23 mouse cellular contexts compared by ENCODE assay signal in genomic region chr15:96458273-96458672, GRCm38 (mm10). TPM values are rescaled to one million over a fixed set of nuclear protein-coding genes. Genes with fewer than 3 reads are reported as not detected.
DNase-seq lines count a peak whose midpoint lies in the region; ATAC-seq and TF ChIP-seq lines count a peak whose summit lies in the region.
"Had no signal": no experiment of that assay in that cellular context is flagged by ENCODE, and none has a peak within 500 bp of the region (broad histone marks: within the 10 kb centered on the region; RNA-seq: fewer than 3 reads in every experiment).

No protein-coding gene starts in this region.

- TF ChIP-seq CTCF in liver, adult 2 months (IDR thresholded peaks at IDR 0.05; ENCODE audit: low read depth, low read length): no peak
- no peak for TF ChIP-seq CTCF in intestine, postnatal 0 days (IDR thresholded peaks at IDR 0.05; ENCODE audit: low read depth)
- no peak for TF ChIP-seq CTCF in liver, postnatal 0 days (IDR thresholded peaks at IDR 0.05; ENCODE audit: low read depth)

- ATAC-seq in forebrain, embryonic 11.5 days (replicated peaks; ENCODE audit: low FRiP score): no peak
- ATAC-seq in intestine, postnatal 0 days: no peak
- ATAC-seq in liver, postnatal 0 days: no peak
- no peak for ATAC-seq in forebrain, embryonic 16.5 days
- ATAC-seq: forebrain, embryonic 14.5 days had no signal

- no peak for TF ChIP-seq POLR2A in liver, adult 2 months (IDR thresholded peaks at IDR 0.05; ENCODE audit: extremely low read depth, insufficient read depth, low read length)

- H3K27me3 ChIP-seq in forebrain, embryonic 10.5 days (ENCODE audit: poor library complexity, severe bottlenecking): no peaks in the 10 kb centered on the region
- H3K27me3 ChIP-seq in forebrain, embryonic 11.5 days (ENCODE audit: control insufficient read depth, insufficient read depth, low read length): no peaks in the 10 kb centered on the region
- H3K27me3 ChIP-seq in liver, adult 2 months (ENCODE audit: control insufficient read depth, insufficient read depth, low read length): no peaks in the 10 kb centered on the region
- H3K27me3 ChIP-seq in intestine, postnatal 0 days (replicated peaks; ENCODE audit: control insufficient read depth, insufficient read depth, low read length): no peaks in the 10 kb centered on the region
- H3K27me3 ChIP-seq in liver, postnatal 0 days (ENCODE audit: insufficient read depth, low read length): no peaks in the 10 kb centered on the region
- H3K27me3 ChIP-seq in forebrain, embryonic 16.5 days (replicated peaks; ENCODE audit: control insufficient read depth, insufficient read depth, low read length): no peaks in the 10 kb centered on the region
- H3K27me3 ChIP-seq: embryonic facial prominence, embryonic 15.5 days; hindbrain, embryonic 15.5 days; limb, embryonic 12.5 days; lung, embryonic 15.5 days had no signal

- H3K36me3 ChIP-seq in forebrain, embryonic 10.5 days (replicated peaks): peaks cover 19% of the 10 kb centered on the region
- no peaks in the 10 kb centered on the region for H3K36me3 ChIP-seq in forebrain, embryonic 11.5 days (ENCODE audit: control insufficient read depth, insufficient read depth, low read length)
- H3K36me3 ChIP-seq in liver, adult 2 months (ENCODE audit: control insufficient read depth, insufficient read depth, low read length): no peaks in the 10 kb centered on the region
- no peaks in the 10 kb centered on the region for H3K36me3 ChIP-seq in intestine, postnatal 0 days (ENCODE audit: control insufficient read depth, insufficient read depth)
- H3K36me3 ChIP-seq in liver, postnatal 0 days (replicated peaks; ENCODE audit: insufficient read depth, low read length): no peaks in the 10 kb centered on the region
- no peaks in the 10 kb centered on the region for H3K36me3 ChIP-seq in forebrain, embryonic 16.5 days (ENCODE audit: control insufficient read depth, insufficient read depth)
- H3K36me3 ChIP-seq: embryonic facial prominence, embryonic 15.5 days; hindbrain, embryonic 15.5 days; lung, embryonic 15.5 days had no signal

- H3K79me2 ChIP-seq in liver, adult 2 months (ENCODE audit: control insufficient read depth, insufficient read depth, low read length): peaks cover 16% of the 10 kb centered on the region; the same call in 1 of the 2 replicates

- H3K4me1 ChIP-seq in forebrain, embryonic 10.5 days: peaks cover 39% of the 10 kb centered on the region
- H3K4me1 ChIP-seq in forebrain, embryonic 11.5 days (replicated peaks; ENCODE audit: control insufficient read depth, insufficient read depth, low read length): no peaks in the 10 kb centered on the region
- H3K4me1 ChIP-seq in liver, adult 2 months (ENCODE audit: control insufficient read depth, insufficient read depth, low read length): peaks cover 26% of the 10 kb centered on the region
- peaks cover 3% of the 10 kb centered on the region; the same call in 1 of the 2 replicates for H3K4me1 ChIP-seq in intestine, postnatal 0 days (replicated peaks; ENCODE audit: control insufficient read depth, insufficient read depth, low read length)
- H3K4me1 ChIP-seq in liver, postnatal 0 days (ENCODE audit: insufficient read depth): peaks cover 44% of the 10 kb centered on the region
- peaks cover 20% of the 10 kb centered on the region for H3K4me1 ChIP-seq in forebrain, embryonic 16.5 days (replicated peaks; ENCODE audit: control insufficient read depth, insufficient read depth, low read length)

- no peak overlapping the region for H3K27ac ChIP-seq in forebrain, embryonic 10.5 days
- H3K27ac ChIP-seq in forebrain, embryonic 11.5 days (ENCODE audit: low read depth, low read length): no peak overlapping the region
- H3K27ac ChIP-seq in liver, adult 2 months (replicated peaks; ENCODE audit: insufficient read depth, low read depth, low read length): peak overlapping the region; percentile 48; the same call in 1 of the 2 replicates
- H3K27ac ChIP-seq in intestine, postnatal 0 days (ENCODE audit: low read depth, low read length): 0 out of 2 replicates have a peak overlapping the region, but pooled peaks have one; percentile 28
- no peak overlapping the region for H3K27ac ChIP-seq in liver, postnatal 0 days (ENCODE audit: low read depth)
- H3K27ac ChIP-seq in forebrain, embryonic 16.5 days (ENCODE audit: low read length): no peak overlapping the region
- H3K27ac ChIP-seq: embryonic facial prominence, embryonic 15.5 days; heart, embryonic 10.5 days; hindbrain, embryonic 15.5 days; limb, embryonic 12.5 days; lung, embryonic 15.5 days had no signal

- peak; percentile 6 for DNase-seq in forebrain, embryonic 10.5 days (ENCODE audit: extremely low spot score, low spot score)
- DNase-seq in forebrain, embryonic 11.5 days (ENCODE audit: low spot score): no peak
- peak; percentile 53 for DNase-seq in liver, adult 2 months (ENCODE audit: extremely low read depth, low read depth, low spot score)
- DNase-seq in liver: no peak
- no peak for DNase-seq in liver, postnatal 0 days
- no peak for DNase-seq in adrenal gland, adult 8-10 months
- DNase-seq: adrenal gland, postnatal 25 days; cerebellum, adult 11 months; cerebellum, postnatal 10 days; embryo, embryonic 11 days; heart, postnatal 14 days; kidney, adult 18-20 months; lung, postnatal 4 days; thymus, postnatal 14 days had no signal

- no peak overlapping the region for H3K9ac ChIP-seq in forebrain, embryonic 11.5 days (ENCODE audit: low read length)
- H3K9ac ChIP-seq in liver, adult 2 months (ENCODE audit: low read depth, low read length): no peak overlapping the region
- H3K9ac ChIP-seq in intestine, postnatal 0 days (ENCODE audit: low read depth, low read length): no peak overlapping the region
- no peak overlapping the region for H3K9ac ChIP-seq in liver, postnatal 0 days (replicated peaks)
- H3K9ac ChIP-seq in forebrain, embryonic 16.5 days (replicated peaks; ENCODE audit: low read depth, low read length): no peak overlapping the region
- H3K9ac ChIP-seq: embryonic facial prominence, embryonic 15.5 days; hindbrain, embryonic 15.5 days; limb, embryonic 12.5 days; lung, embryonic 15.5 days had no signal

- H3K4me2 ChIP-seq in forebrain, embryonic 11.5 days (ENCODE audit: low read depth, low read length, severe bottlenecking): no peak overlapping the region
- no peak overlapping the region for H3K4me2 ChIP-seq in intestine, postnatal 0 days (replicated peaks; ENCODE audit: low read depth)
- peak overlapping the region; percentile 70 for H3K4me2 ChIP-seq in liver, postnatal 0 days (ENCODE audit: low read depth, low read length)
- H3K4me2 ChIP-seq in forebrain, embryonic 16.5 days (ENCODE audit: low read length): no peak overlapping the region
- H3K4me2 ChIP-seq: midbrain, embryonic 11.5 days had no signal

- H3K9me3 ChIP-seq in forebrain, embryonic 10.5 days: no peaks in the 10 kb centered on the region
- no peaks in the 10 kb centered on the region for H3K9me3 ChIP-seq in forebrain, embryonic 11.5 days (ENCODE audit: control insufficient read depth, low read length)
- no peaks in the 10 kb centered on the region for H3K9me3 ChIP-seq in intestine, postnatal 0 days (ENCODE audit: control insufficient read depth)
- no peaks in the 10 kb centered on the region for H3K9me3 ChIP-seq in liver, postnatal 0 days (ENCODE audit: low read length)
- no peaks in the 10 kb centered on the region for H3K9me3 ChIP-seq in forebrain, embryonic 16.5 days (ENCODE audit: control insufficient read depth, low read length)
- H3K9me3 ChIP-seq: embryonic facial prominence, embryonic 15.5 days; heart, embryonic 10.5 days; hindbrain, embryonic 15.5 days; limb, embryonic 12.5 days; lung, embryonic 15.5 days had no signal

- peak overlapping the region; percentile 77; the same call in 1 of the 2 replicates for H3K4me3 ChIP-seq in forebrain, embryonic 10.5 days
- no peak overlapping the region for H3K4me3 ChIP-seq in forebrain, embryonic 11.5 days (ENCODE audit: low read depth, low read length)
- no peak overlapping the region for H3K4me3 ChIP-seq in liver, adult 2 months (ENCODE audit: insufficient read depth, low read depth, low read length)
- H3K4me3 ChIP-seq in intestine, postnatal 0 days (ENCODE audit: low read depth, low read length): no peak overlapping the region
- no peak overlapping the region for H3K4me3 ChIP-seq in liver, postnatal 0 days (ENCODE audit: low read depth, low read length)
- no peak overlapping the region for H3K4me3 ChIP-seq in forebrain, embryonic 16.5 days (replicated peaks; ENCODE audit: low read length)
- H3K4me3 ChIP-seq: embryonic facial prominence, embryonic 15.5 days; hindbrain, embryonic 15.5 days; limb, embryonic 12.5 days had no signal

- WGBS in forebrain, embryonic 10.5 days: 98% methylated on average over 3 of the region's 3 CpGs
- 92% methylated on average over 3 of the region's 3 CpGs for WGBS in forebrain, embryonic 11.5 days
- 33% methylated on average over 3 of the region's 3 CpGs for WGBS in liver, adult 2 months
- 58% methylated on average over 3 of the region's 3 CpGs for WGBS in intestine, postnatal 0 days
- 78% methylated on average over 3 of the region's 3 CpGs for WGBS in liver, postnatal 0 days (ENCODE audit: insufficient replicate concordance)
- 94% methylated on average over 3 of the region's 3 CpGs for WGBS in forebrain, embryonic 16.5 days

- TF ChIP-seq EP300 in liver, postnatal 0 days (IDR thresholded peaks at IDR 0.05; ENCODE audit: low read depth): no peak

RNA-seq across cellular contexts. Expression of gene Scaf11, which starts 2.4 kb away (rescaled TPM):
- 105 and 106 TPM in 2 replicates for polyA plus RNA-seq in forebrain, embryonic 10.5 days (2016; fragmentation: Nextera tagmentation; extraction: Ambion mirVana)
- 105 and 113 TPM in 2 replicates for polyA plus RNA-seq in forebrain, embryonic 11.5 days (2014; fragmentation: Nextera tagmentation; extraction: Ambion mirVana)
- 29.2 and 31.1 TPM in 2 replicates for total RNA-seq in liver, adult 2 months (2014; rRNA removed)
- polyA plus RNA-seq in liver, adult 2 months (2012; rRNA removed): 10.6 and 12.1 TPM in 2 replicates
- 47.8 and 57.4 TPM in 2 replicates for polyA plus RNA-seq in intestine, postnatal 0 days (2015; fragmentation: Nextera tagmentation; extraction: Ambion mirVana)
- polyA plus RNA-seq in liver, postnatal 0 days (2015; fragmentation: Nextera tagmentation; extraction: Ambion mirVana): 32.5 and 35.6 TPM in 2 replicates
- 53.2 and 57.7 TPM in 2 replicates for polyA plus RNA-seq in forebrain, embryonic 16.5 days (2015; fragmentation: Nextera tagmentation; extraction: Ambion mirVana)
- 10 to 100 TPM; 74.8 to 92.4 (median 80.0) TPM for total RNA-seq in adrenal gland, adult 8-10 months (2022)

Comparison
In these comparisons a context has a peak if more than half of its experiments do, and no peak if none do; other contexts are left out.
1. DNase-seq: peak in forebrain, embryonic 10.5 days (single experiment) and liver, adult 2 months (single experiment); none in forebrain, embryonic 11.5 days (single experiment), liver (single experiment), liver, postnatal 0 days (single experiment) and adrenal gland, adult 8-10 months (single experiment).
2. H3K27ac ChIP-seq: peak in liver, adult 2 months (single experiment) and intestine, postnatal 0 days (single experiment); none in forebrain, embryonic 10.5 days (single experiment), forebrain, embryonic 11.5 days (single experiment), liver, postnatal 0 days (single experiment) and forebrain, embryonic 16.5 days (single experiment).